Mouse (Mus musculus) cerebellum, adult 9-11 months (tissue): ENCODE measurements around the gene Ccdc107.

Experiments
- DNase-seq: peaks from one replicate; pipeline ENCODE4 v3.0.0; 2022

Ccdc107 gene

DNA sequence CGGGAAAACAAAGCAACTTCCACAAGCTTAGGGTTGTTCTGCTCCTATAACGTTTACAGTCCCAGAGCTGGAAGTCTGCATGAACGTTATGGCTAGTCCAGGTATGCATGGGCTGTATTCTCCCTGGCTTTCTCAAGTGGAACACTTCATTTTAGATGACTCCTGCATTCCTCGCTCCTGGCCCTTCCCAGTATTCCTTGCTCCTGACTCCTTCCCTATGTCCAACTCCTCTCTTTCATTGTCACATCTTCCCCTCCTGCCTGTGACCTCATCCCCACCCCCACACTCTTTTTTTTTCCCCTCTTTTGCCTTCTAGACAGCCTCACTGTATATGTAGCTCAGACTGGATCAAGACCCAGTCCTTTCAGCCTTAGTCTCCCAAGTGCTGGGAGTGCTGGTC, 21.1 kb downstream of the Ccdc107 start:
- DNase-seq = no peak

DNA sequence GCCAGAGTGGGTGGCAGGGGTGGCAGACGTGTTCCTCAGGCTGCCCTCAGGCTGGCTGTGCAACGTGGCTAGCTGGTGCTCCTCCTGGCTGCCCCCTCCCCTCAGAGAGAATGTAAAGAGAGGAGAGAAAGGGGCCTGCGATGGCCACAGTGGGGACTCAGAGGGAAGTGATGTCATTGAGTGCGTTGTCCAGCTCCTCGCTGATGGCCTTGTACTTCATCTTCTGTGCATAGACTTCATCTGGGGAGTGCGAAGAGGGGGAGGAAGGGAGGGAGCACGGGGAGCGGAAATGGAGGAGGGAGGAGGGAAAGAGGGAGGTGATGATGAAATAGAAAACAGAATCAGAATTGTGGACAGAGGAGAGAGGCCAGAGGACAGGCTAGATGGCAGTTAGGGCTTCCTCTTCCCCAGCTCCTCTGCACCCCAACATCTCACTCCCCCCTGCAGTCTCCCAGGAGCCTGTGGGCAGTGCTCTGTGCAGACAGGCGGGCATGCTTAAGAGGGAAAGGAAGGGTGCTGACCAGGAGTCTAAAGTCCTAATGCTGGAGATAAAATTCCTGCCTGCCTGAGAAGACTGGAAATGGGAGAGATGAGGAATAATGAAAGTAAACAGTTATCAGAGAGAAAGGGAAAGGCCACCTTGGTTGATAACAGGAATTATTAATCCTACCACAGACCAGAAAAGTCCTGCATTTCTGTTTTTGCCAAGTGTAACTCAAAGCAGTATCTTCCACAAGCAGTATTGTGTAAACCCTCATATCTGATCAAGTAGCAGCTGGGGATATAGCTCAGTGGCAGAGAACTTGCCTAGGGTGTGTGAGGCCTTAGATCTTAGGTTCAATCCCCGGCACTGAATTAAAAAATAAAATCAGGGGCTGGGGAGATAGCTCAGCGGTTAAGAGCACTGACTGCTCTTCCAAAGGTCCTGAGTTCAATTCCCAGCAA, 23.3 kb downstream of the Ccdc107 start:
- DNase-seq = no peak

DNA sequence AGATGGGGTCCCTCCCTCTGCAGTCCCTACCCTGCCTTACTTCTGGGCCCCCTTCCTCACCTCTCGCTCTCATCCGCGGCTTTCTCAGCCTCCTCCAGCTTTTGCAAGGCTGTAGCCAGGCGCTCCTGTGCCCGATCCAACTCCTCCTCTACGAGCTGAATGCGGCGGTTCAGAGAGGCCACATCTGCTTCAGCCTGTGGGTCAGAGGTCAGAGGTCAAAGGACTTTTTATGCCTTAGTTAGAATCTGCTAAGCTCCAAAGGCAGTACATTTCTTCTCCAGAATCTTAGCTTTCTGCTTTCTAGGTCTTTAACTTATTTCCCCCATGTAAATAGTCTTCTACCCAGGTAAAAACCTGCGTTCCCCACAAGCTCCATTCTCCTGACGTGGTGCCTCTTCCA, 26.9 kb downstream of the Ccdc107 start:
- no peak for DNase-seq

DNA sequence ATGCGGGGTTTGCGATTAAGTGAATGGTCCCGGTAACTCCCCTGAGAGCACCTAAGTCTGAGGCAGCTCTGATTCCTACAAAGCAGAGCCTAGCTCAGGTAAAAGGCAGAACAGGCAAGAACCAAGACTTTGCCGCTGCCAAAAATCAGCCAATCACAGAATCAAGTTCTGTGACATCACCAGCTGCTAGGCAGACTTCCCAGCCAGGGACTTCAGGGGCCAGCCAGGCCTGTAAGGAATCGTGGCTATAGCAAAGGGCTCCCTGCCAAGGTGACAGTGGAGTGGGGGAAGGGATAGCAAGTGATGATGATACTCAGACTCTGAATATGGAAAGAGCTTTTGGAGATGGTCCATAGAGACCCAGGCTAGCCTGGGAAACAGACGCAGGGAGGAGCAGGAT, 27.3 kb downstream of the Ccdc107 start:
- peak; percentile 87 for DNase-seq

DNA sequence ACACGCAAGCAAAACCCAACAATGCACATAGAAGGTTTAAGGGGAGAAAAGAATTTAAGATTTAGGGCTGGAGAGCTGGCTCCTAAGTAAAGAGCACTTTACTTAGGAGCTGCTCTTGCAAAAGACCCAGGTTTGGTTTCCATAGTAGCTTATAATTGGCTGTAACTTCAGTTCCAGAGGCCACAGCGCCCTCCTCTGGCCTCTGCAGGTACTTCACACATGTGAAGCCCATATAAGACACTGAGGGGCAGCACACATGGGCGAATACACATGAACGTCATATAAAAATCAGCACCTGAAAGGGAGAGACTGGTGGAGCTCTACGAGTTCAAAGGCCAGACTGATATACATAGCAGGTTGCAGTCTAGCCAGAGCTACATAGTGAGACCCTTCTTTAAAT, 35.2 kb downstream of the Ccdc107 start:
- DNase-seq = no peak

DNA sequence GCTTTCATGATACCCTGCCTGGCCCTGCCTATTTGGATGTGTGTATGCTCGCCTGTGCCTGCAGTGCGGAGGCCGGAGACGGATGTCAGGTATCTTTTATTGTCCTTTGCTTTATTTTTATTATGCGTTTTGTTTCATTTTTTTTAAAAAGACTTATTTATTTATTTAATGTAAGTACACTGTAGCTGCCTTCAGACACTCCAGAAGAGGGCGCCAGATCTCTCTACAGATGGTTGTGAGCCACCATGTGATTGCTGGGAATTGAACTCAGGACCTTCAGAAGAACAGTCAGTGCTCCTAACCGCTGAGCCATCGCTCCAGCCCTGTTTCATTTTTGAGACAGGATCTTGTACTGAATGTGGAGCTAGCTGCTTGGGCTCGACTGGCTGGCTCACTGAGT, 35.8 kb downstream of the Ccdc107 start:
- no peak for DNase-seq

DNA sequence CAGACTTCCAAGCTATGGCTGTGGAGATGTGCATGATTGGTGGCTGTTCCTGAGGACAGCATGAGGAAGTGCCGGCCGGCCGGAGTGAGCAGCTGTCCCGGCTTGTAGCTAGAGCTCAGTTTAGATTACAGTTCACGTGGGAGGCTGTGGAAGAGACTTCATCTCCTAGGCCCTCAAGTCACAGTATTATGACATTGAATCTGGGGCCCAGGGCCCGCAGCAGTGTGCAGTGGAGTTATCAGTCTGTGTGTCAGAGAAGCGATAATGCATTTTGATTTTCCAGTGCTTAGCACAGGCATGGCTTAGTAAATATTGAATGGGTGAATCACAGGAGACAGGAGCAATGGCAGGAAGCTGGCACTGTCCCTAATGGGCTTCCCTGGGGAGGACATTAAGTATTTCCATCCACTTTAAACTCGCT, 37.4 kb downstream of the Ccdc107 start:
- DNase-seq = no peak

DNA sequence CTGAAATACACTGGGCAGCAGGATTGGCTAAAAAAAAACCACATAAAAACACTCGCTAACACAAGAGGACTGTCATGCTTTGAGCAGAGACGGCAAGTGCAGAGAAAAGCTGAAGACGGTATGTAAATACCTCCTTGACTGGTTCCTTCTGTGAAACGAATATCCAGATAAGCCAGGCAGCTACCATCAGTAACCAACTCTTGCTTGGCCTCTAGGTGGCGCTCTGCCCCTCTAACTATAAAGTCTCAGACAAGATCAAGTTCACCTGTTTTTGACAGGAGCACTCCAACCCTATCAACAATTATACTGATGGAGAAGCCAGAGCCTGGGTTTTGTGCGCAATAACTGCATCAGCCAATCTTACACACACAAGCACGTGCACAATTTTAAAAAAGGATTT, 37.9 kb downstream of the Ccdc107 start:
- peak; percentile 70 for DNase-seq

DNA sequence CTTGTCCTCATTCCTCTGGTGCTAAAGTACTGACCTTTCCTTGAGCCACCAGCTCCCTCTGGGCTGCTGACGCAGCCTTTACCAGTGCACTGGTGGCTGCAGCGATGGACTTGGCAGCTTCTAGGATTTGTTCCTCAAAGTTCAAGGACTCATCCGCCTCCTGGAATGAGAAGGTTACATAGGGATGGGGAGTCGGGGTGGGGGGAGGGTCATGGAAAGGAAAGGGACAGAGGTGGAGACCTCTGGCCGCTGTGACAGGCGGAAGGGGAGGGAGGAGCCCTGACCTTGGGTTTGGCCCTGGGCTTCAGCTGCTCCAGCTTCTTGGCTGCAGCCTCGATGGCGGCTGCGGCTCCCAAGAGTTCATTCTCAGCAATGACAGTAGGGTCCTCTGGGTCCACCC, 40.6 kb downstream of the Ccdc107 start:
- DNase-seq = no peak

DNA sequence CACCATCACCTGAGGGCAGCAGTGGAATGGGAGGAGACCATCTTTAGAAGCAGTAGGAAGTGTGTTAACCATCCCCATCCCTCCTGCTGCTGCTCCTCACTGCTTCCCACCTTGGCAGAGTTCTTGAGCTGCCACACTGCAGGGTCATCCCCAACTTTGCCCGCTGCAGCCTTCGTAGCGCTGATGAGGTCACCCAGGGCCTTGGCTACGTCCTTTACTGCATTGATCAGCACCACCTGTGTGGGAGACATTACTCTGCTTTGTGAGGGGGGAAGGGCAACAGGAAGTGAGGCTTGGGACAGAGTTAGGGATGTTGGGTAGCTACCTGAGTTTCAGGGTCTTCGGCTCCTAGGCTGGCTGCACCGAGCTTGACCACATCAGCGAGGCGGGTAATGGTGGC, 42.9 kb downstream of the Ccdc107 start:
- no peak for DNase-seq

DNA sequence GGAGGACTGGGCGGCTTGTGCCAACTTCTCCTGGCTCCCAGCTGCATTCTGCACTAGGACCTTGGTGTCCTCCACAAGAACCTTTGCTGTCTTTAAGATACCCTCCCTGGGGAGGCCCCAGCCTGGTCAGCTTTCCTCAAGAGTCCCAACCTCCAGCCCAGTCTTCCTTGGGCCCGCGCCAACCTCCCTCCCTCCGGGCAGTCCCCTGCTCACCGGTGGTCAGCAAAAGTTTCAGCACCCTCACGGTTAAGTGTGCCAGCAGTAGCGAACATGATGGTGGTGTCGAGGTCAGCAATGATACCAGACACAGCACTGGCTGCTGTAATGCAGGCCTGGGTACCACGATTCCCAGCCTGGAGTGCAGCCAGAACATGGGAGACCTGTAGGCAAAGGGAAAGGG, 43.3 kb downstream of the Ccdc107 start:
- DNase-seq = no peak

DNA sequence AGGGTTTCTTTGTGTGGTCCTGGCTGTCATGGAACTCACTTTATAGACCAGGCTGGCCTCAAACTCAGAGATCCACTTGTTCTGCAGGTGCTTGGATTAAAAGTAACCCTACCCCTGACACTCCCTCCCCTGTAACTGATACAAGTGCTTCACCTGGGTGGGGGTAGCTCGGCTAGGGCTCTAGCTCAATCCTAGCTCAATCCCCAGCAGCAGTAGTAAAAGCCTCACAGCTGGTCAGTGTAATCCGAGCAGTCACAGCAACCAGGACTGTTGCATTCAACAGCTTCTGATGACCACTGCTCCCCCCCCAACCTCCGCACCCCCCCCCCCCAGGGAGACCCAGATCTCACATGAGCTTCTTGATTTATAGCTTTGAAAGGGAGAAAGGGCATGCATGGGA, 49.3 kb downstream of the Ccdc107 start:
- DNase-seq = no peak
